Mouse (Mus musculus): ENCODE measurements around the gene Stx5a. TPM values are rescaled to one million over a fixed set of nuclear protein-coding genes. Genes with fewer than 3 reads are reported as not detected.
"Not testable (repeated sequence)": the region's sequence is repeated elsewhere in the genome, so short reads cannot be mapped to it uniquely, and the experiment has no call there.

Gene Stx5a
- polyA plus RNA-seq, 1 experiment = 118 TPM

DNA sequence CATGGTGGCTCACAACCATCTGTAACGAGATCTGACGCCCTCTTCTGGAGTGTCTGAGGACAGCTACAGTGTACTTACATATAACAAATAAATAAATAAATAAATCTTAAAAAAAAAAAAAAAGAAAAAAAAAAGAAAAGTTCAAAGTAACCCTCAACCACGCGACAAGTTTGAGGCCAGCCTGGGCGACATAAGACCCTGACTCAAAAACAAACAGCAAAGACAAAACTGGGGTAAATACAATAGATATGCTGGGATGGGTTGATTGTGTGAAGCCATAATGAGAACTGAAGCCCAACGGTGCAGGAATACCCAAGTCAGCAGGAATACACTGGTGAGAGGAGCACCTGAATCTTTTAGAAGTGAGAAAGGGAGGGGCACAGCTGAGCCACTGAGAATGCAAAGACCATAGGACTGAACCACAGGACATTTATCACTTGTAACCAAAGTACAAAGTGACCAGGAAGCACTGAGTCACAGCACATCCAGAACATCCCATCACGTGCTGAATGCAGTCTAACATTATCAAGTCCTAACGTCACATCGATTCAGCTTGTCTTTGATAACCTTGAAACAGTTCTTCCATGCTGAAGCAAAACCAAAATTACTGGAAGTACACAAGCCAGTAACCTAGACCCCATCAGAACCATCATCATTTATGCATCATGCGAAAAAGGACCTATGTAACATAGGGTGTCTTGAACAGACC is 24.3 kb upstream of the Stx5a start:
- DNase-seq (ENCODE audit: low read depth) = no peak

DNA sequence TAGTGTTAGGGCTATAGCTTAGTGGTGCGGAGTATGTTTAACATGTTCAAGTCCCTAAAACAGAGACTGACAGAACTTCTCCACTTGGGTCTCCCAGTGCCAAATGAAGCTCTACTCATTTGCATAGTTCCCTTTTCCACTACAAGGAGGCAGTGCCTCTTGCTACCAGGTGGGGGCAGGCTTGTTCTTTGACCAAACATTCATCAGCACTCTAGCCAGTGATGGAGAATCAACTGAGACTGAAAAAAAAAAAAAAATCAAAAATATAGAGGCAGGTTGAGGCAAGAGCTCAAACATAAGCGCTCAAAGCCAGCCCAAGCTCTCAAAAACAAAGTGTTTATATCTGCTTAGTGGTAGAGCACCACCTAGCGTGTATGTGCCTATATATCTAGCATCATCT is 22.9 kb upstream of the Stx5a start:
- no peak for DNase-seq (ENCODE audit: low read depth)

DNA sequence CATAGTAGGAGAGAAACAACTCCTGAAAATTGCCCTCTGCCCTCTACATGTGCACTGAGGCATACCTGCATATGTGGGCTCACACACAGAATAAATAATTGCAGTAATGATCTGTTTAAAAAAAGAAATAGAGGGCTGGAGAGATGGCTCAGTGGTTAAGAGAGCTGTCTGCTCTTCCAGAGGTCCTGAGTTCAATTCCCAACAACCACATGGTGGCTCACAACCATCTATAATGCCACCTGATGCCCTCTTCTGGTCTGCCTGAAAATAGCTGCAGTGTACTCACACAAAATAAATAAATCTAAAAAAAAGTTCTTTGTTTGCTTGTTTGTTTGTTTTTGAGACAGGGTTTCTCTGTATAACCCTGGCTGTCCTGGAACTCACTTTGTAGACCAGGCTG is 22.2 kb upstream of the Stx5a start:
- not testable (repeated sequence) for DNase-seq (ENCODE audit: low read depth)

DNA sequence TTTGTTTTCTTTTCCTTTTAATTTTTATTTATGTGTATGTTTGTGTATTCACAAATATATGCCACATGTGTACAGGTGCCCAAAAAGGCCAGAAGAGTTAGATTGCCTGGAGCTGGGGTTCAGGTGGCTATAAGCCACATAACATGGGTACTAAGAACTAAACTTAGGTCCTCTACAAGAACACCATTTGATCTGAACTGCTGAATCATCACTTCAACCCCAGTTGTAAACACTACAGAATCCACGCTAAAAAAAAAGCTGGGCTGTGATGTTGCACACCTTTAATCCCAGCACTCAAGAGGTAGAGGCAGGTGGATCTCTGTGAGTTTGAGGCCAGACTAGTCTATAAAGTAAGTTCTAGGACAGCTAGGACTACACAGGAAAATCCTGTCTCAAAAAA is 19.8 kb upstream of the Stx5a start:
- DNase-seq (ENCODE audit: low read depth) = no peak

DNA sequence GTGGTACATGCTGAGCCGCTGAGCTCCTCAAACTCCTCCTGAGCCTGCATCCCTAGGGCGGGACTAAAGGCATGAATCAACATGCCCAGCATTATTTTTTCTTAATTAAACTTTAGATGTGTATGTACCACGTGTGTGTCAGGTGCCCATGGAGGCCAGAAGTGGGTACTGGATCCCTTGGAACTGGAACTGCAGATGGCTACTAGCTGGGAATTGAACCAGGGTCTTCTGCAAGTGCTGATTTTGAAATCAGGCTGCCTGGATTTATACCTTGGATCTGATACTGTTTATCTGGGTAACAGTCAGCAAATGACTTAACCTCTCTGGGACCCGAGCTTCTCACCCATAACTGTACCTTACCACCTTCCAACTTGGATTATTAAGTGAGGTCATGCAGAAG is 19.2 kb upstream of the Stx5a start:
- no peak for DNase-seq (ENCODE audit: low read depth)

DNA sequence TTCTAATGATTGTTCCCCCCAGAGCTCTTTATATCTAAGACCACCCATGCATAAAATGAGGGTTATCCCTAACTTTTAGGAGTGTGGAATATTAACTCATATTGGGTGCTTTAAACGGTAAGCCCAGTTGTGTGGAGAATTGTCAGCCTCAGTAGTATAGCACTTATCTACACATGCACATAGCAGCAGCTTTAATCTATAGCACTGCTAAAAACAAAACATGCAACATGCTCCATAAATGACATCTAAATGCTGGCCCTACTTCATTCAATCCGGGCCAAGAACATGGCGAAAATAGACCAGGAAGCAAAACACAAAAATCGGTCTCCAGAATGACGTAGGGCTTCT is 18.7 kb upstream of the Stx5a start:
- DNase-seq (ENCODE audit: low read depth) = no peak

DNA sequence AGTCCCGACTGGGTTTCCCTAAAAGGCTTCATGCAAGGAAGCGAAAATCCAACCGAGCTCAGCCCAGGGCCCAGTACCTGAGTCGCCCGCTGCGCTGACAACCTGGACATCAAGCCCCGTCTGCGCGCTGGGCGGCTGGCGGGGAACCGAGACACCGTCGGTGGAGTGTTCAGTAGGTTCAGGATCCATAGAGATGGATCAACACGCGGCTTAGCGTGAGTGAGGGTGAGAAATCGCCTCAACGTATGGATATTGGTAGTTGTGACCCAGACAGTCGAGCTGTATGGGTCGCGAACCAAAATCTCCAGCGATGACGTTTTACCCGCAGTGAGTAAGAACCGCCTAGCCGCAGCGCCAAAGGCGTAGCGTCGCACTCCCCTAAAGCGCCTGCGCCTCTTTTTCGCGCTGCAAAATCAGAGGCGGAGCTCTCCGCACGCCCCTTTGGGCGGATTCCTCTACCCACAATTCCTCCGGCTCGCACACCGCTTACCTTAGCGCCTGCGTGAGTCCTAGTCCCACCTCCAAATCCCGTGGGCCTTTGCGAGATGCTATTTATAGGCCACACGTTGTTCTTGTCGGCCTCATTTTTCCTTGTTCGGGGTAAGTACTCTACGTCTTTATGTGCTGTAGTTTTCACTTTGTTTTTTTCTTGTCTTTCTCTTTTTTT is 18.2 kb upstream of the Stx5a start, which contains the start of gene Slc3a2:
Gene Slc3a2 (minus strand): TSS at position 463 of the 667 bp plus-strand sequence.
- no peak for DNase-seq (ENCODE audit: low read depth)

DNA sequence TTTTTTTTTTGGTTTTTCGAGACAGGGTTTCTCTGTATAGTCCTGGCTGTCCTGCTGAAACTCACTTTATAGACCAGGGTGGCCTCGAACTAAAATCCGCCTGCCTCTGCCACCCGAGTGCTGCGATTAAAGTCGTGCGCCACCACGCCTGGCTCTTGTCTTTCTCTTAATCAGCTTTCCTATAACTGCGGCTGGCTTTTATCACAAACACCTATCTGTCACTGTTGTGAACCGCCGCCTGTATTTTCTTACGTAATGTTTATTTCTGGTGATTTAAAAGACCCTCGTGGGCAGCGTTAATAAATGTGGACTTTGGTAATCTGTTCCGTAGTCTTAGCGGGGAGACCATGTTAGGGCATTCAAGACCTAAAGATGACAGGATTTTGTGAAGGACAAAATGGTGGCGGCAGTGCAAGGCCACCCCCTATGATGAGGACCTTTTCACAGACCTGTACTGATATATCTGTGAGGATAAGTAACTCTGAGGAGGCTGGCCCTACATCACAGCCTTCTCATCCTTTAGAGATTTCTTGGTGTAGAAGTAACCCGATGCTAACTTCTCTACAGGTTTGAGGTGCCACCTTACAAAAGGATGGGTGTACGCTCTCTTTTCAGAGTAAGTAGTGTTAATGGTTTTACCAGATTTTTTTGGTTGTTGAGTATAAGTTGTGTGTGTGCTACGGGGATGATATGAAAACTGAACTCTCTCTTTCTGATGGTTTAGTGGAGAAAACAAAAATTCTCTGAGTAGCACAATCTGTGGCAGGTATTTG is 17.5 kb upstream of the Stx5a start:
- DNase-seq (ENCODE audit: low read depth) = no peak

DNA sequence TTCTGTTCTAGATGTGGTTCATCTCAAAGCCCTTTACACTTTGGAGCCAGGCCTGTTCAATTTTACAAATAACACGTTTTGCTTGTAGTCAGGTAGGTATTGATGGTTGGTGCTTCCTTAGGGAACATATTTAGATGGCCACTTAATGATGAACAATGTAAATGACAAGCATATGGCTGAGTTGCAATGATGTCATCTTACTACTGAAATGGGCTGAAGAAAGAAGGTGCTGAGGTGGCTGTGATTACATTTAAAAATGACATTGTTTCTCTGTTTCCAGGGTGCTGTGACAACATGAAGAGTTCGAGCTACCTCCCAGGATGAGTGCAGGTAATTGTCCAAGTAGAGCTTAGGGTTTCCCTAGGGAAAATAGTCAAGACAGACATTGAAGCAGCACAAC is 16.8 kb upstream of the Stx5a start:
- DNase-seq (ENCODE audit: low read depth) = no peak

DNA sequence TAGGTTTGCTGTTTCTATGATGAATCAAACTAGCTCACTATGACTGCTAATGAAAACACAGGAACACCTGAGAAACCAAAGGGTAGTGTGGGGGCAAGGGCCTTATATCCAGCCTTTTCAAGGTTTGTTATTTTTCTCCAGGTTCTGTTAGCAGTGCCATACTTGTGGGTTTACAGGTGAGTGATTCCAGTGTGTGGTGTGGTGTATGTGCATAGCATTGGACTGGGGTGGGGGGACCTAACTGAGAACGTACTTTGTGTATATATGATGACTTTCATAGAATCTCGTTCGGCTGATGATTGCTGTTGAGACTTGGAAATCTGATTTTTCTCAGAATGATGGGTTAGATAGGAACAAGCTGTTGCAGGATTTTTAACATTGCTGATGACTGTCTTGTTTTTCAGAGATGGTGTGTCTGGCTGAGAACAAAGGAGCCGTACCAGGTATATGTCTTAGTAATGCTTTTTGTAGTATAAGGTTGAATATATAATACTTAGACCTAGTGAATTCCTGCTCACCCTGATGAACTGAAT is 16.1 kb upstream of the Stx5a start:
- DNase-seq (ENCODE audit: low read depth) = no peak

DNA sequence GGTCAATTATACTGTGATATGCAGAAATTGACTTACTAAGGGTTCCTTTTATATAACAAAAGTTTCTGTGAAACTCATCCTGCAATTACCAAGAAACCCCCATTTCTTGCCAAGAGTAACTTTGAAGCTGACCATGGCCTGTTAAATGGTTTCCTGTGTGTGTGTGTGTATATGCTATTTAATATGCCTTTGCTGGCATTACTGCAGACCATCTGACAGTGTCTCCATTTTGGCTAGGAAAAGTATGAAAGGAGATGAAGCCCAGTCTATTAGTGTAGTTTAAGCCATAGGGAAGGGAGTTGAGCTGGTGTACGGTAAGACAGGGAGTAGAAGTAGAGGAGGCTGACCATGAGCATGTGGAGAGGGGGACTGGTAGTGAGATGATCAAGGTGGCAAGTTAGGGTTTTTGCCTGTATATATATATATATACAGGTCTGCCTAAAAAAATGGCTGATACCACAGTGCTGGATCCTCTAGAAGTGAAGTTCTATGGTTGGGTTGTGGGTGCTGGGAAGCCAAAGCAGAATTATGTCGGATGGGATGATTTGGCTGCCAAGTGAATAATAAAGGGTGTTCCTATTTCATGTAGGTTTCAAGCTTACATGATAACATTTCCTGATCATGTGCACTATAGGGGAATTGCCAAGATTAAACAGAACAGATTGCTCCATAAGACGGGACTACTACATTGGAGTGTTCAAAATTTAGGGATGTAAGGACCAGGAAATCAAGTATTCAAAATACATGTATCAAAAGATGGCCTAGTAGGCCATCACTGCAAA is 14.4 kb upstream of the Stx5a start:
- no peak for DNase-seq (ENCODE audit: low read depth)

DNA sequence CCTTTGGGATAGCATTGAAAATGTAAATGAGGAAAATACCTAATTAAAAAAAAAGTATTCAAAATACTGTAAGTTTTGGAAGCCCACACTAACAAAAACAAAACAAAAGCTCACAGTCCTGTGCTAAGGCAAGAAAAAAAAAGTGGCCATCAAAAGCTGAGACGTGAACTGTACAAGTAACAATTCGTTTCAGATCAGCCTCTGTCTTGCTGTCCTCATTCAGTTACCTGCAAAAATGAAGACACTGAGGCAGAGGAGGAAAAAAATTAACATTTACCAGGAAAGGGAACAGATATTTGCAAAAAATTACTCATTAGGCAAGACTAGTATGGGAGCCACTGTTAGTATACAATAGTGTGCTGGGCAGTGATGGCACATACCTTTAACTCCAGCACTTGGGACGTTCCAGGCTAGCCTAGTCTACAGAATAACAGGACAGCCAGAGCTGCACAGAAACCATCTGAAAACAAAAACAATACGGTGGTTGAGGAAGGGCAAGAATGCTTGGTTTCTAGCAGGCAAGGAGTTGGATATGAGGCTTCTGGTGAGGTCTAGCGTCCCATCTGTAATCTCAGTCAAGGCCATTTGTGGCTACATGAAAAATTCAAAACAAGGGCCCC is 13.6 kb upstream of the Stx5a start:
- DNase-seq (ENCODE audit: low read depth) = no peak

DNA sequence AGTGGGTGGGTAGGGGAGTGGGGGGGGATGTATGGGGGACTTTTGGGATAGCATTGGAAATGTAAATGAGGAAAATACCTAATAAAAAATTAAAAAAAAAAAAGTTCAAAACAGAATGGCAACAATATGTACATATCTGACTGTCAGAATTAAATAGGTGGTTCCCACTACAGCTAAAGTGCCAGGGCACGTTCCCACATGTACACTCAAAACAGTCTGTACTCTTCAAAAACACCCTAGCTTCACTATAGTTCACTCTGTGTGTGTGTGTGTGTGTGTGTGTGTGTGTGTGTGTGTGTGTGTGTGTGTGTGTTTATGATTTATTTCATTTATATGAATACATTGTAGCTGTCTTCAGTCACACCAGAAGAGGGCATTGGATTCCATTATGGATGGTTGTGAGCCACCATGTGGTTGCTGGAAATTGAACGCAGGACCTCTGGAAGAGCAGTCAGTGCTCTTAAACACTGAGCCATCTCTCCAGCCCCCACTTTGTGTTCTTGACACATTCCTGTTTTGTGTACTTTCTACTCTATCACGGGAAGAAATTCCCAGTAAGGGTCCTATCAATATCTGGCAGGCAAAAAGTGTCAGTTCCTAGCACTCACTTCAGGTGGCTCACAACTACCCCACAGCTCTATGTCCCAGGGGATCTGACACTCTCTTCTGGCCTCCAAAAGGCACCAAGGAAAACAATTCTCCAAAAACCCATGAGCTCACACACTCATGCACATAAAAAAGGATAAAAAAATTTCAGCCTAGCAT is 12.7 kb upstream of the Stx5a start:
- not testable (repeated sequence) for DNase-seq (ENCODE audit: low read depth)

DNA sequence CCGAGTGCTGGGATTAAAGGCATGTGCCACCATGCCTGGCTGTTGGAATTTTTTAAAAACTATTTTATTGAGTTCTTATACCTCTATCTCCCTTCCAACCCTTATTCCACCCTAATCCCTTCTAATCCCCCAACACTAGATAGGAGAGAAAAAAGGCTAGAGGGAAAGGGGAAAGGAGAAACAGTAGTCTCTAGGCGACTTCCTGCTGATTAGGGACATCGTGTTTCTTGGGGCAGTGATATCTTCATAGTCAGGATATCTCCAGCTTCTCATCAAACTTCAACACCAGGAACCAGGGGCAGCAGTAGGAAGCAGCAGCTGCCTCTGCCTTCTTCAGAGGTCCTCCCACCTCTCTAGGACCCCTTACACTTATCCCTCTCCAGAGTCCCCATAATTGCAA is 6.9 kb upstream of the Stx5a start:
- DNase-seq (ENCODE audit: low read depth) = no peak

DNA sequence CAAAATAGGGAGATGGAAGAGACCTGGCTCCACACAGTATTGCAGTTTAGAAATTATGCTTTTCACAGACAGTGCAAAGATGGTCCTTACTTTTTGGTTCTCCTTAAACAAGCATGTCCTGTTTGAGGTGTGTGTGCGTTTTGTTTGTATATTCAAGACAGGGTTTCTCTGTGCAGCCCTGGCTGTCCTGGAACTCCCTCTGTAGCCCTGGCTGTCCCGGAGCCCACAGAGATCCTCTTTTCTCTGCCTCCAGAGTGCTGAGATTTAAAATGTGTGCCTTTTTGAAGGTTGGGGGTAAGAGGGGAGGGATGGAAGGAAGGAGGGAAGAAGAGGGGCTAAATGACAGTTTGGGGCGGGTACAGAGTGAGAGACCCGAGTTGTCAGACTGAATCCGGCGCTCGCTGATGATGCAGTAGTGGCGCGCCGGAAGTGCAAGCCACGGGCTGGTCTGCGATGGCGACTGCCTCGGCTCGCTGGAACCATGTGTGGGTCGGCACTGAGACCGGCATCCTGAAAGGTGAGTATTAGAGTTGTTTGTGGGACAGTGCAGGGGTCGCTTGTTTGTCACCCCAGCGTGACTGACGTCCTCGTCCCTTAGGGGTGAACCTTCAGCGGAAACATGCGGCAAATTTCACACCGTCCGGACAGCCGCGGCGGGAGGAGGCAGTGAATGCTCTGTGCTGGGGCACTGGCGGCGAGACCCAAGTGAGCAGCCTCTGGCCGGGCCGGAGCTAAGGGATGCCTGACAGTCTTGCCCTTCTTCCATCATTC is 5.6 kb upstream of the Stx5a start, which contains the start of gene Wdr74:
Gene Wdr74 (plus strand): TSS at position 439 of the 771 bp plus-strand sequence.
- DNase-seq (ENCODE audit: low read depth) = no peak

DNA sequence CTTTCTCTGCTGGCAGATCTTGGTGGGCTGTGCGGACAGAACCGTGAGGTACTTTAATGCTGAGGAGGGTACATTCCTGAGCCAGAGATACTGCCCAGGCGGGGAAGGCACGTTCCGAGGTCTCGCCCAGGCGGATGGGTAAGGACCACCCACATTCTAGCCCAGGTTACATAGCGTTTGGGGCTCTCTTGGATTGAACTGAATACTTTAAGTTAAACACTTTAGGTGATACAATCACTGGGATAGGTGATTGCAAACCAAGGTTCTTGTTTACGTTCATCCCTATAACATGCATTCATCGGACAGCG is 5.1 kb upstream of the Stx5a start:
- DNase-seq (ENCODE audit: low read depth) = no peak

DNA sequence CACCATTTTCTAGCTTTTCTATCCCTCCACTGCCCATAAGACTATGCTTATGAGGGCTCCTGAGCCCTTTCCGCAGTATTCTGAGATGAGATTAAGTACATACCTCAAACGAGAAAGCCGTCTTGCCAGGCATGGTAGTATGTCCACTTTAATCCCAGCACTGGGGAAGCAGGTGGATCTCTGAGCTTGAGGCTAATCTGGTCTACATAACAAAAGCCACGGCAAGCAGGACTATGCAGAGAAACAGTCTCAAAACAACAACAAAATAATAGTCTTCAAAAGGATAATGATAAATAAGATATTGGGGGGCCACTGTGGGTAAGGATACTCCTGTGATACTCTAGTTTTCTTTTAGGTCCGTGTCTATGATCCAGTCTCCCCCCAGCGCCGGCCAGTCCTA is 2.3 kb upstream of the Stx5a start:
- no peak for DNase-seq (ENCODE audit: low read depth)

DNA sequence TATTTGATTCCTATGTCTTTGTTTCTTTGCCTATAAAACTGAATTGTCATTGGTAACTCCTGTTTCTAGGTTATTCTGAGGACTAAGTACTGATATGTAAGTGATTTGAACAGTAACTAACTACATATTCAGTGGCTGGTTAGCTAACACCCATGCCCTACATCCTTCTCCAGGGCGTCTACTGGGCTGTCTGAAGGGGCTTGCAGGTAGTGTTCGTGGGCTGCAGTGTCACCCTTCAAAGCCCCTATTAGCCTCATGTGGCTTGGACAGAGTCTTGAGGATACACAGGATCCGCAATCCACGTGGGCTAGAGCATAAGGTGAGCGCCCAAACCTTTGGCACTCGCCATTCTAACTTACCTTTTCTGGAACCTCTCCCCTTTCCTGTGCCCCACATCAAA is 1.6 kb upstream of the Stx5a start:
- DNase-seq (ENCODE audit: low read depth) = no peak

DNA sequence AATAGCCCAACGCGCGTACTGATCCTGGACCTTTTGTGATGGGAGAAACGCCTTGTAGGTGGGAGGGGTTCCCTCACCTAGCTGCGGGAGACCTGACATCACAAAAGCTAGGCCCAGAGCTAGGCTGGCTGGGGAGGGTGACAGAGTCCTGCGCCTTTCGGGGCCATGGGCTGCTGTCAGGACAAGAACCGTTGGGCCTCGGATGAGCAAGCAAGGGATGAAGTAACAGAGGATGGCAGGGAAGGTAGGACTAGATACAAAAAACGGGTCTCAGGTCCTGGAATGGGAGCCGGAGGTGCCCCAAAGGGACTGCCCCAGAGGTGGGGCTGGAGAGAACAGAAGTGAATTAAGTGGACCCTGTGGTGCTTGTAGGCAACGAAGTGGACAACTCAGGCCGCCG is 610 bp upstream of the Stx5a start, which contains the start of gene 1700092M07Rik:
Gene 1700092M07Rik (plus strand): TSS at position 116 of the 400 bp plus-strand sequence.
- no peak for DNase-seq (ENCODE audit: low read depth)

DNA sequence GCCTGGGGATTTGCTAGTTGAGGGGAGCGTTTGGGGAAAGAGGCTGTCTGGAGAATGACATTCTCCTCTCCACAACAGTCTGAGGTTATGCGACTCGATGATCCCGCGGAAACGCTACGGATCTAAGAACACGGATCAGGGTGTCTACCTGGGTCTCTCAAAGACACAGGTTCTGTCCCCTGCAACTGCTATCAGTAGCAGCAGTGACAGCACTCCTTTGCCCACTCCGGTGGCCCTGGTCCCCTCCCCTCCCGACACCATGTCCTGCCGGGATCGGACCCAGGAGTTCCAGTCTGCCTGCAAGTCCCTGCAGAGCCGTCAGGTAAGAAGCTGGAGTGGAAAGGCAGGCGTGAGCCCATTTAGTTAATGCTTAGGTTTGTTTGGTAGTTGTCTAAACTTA is 963 bp downstream of the Stx5a start:
- no peak for DNase-seq (ENCODE audit: low read depth)

All from gonadal fat pad, adult 2 months (tissue).